Mouse (Mus musculus): Measurements from ENCODE around the gene Creb3.
"Not testable (repeated sequence)": the region's sequence is repeated elsewhere in the genome, so short reads cannot be mapped to it uniquely, and the experiment has no call there.

Creb3 gene

GRCm38 (mm10) chr4:43582241-43582640, 20.1 kb downstream of the Creb3 start:
- in situ Hi-C loops (cut with MboI, MseI) = no loop called here

DNA sequence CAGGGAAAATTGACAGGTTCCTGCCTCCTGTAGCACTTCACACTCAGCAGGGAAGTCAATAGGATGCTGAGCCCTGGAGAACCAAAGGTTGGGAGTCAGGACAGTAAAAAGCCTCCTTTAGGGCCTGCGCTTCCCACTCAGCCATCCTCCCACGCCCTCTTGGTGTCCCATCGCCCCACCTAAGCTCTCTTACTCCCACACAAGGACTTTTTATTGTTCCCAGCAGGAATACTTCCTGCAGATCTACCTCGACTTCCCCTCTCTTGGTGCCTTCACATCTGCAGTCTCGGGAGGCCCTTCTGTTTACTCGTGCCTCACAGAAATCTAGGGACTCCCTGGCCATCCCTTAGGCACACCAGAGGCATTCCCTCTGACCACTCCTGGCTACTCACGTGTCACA, 21.3 kb downstream of the Creb3 start:
- in situ Hi-C loops (cut with MboI, MseI) = no loop called here

- in situ Hi-C loops (cut with MboI, MseI) = no loop called here
Observed at GRCm38 (mm10) chr4:43584444-43585416, 22.6 kb downstream of the Creb3 start, which contains the start of gene Msmp. TSS of gene Msmp (minus strand) at chr4:43584494.

DNA sequence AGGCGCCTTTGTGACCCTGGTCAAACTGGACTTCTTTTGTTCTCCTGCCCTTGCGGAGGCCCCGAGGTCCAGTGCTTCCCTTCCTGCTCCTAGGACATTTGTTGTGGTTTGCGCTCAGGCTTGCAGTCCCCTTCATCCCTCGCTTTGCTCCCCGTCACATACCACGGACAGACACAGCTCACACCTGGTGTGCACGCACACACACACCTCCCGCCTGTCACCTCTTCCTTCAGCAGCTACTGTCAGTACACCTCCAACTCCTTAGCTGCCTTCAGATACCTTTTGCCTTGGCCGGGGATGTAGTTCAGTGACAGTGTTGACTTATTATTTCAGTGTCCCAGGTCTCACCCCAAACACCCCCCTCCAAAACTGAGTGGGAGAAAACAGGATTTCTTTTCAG, 23.6 kb downstream of the Creb3 start:
- in situ Hi-C loops (cut with MboI, MseI) = no loop called here

DNA sequence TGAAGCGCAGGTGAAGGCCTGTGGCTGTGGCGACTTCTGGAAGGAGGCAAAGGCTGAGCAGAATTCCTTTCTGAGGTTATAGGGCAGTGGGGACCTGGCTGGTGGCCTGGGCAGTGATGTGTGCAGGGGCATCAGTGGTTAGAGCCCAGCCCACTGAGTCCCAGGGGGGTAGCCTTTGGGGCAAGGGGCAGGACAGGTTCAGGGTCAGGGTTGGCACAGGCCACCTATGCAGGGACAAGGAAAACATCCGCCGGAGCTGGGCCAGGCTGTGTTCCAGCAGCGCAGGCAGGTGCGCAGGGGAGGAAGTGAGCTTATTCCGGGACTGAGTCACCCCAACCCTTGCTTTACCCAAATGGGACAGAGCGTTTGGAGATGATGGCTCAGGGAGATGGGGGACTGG, 24.3 kb downstream of the Creb3 start:
- in situ Hi-C loops (cut with MboI, MseI) = no loop called here

GRCm38 (mm10) chr4:43587681-43588080, 25.5 kb downstream of the Creb3 start:
- in situ Hi-C loops (cut with MboI, MseI) = no loop called here

DNA sequence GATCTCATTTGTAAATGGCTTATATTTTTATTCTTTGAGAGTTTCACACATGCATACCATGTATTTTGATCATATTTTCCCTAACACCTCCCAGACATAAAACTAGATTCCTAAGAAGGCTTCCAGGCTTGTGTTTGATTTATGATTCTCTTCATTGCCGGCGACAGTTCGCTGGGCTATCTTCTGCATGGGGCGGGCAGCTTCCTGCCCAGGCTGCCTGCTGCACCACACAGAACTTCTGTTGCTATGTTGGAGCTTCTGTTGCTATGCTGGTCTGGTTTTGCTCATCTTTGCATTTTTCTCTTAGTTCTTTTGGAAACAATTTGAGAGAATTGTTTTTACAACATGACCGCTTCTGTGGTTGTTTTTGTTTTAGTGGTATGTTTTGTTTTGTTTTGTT, 29.4 kb downstream of the Creb3 start:
- in situ Hi-C loops (cut with MboI, MseI) = no loop called here

- in situ Hi-C loops (cut with MboI, MseI) = no loop called here
Observed at GRCm38 (mm10) chr4:43591961-43592360, 29.8 kb downstream of the Creb3 start.

- in situ Hi-C loops (cut with MboI, MseI) = no loop called here
Observed at GRCm38 (mm10) chr4:43593453-43593852, 31.3 kb downstream of the Creb3 start.

DNA sequence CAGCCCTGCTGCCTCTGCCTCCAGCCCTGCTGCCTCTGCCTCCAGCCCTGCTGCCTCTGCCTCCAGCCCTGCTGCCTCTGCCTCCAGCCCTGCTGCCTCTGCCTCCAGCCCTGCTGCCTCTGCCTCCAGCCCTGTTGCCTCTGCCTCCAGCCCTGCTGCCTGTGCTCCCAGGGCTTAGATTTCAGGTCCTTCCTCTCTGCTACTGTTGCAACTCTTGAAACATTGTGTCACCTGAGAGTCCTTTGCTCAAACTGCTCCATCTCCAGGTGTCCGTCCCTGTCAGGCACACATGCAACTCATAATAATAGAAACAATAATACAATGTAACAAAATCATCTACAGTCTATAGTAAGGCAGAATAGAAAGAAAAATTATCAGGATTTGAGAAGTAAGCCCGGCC, 34.5 kb downstream of the Creb3 start:
- in situ Hi-C loops (cut with MboI, MseI) = not testable (repeated sequence)

- in situ Hi-C loops (cut with MboI, MseI) = no loop called here
Observed at GRCm38 (mm10) chr4:43598200-43598599, 36.1 kb downstream of the Creb3 start.

DNA sequence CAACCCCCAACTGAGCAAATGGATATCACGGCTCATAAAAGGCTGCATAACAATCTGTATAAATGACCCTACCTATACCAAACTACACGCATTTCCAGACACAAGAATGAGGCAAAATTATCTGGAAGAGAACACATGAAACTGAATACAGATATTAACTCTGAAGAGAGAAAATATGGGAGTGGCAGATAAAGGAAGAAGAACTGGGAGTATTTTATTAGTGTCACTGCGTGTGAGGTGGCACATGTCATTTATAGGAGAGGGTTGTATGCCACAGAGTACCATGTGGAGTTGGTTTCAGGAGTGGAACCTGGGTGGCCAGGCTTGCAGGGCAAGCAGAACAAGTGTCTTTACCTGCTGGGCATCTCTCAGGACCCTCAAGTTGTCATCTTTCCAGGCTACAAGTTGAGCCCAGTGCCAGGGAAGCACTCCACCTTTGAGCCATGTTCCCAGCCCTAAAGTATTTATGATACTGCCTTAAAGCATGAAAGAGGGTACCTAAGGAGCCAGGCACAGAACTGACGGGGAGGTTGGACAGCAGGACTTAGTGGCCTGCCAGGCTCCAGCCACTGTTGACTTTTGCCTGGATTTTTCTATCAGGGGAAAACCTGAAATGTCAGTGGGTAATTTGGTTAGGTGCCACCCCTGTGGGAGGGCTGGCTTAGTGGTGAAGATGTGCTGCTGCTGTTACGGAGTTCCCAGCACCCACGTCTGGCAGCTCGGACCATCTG, 36.7 kb downstream of the Creb3 start:
- in situ Hi-C loops (cut with MboI, MseI) = no loop called here

DNA sequence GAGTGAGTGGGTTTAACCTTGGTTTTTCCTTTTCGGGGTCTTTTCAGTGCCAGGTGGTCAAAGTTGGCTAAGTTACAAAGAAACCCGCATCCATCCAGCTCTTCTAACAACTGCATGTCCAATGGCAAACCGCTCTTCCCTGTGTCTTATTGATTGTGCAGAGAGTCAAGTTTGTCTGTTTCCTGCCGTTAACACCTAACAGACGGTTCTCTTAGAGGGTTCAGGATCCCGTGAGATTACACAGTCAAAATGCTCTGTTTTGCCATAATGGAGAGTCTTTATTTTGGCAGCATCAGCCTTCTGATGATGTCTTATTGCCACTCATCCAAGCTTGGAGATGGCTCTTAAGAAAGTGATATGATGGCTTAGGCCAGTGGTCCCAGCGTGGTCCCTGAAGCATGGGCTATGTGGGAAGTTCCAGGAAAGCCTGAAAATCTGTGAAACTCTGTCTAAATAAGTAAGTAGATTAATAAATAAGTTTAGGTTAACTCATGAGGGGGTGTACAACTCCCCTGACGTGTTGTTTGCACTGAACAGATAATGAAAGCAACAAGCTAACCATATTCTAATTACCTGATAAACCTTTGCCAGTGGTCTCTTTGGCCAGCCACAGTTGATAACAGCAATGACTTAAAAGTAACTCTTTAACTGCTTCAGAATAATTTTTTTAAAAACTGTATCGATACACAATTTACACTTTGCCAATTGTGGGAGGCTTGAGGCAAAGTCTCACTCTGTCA, 38.2 kb downstream of the Creb3 start:
- in situ Hi-C loops (cut with MboI, MseI) = no loop called here

DNA sequence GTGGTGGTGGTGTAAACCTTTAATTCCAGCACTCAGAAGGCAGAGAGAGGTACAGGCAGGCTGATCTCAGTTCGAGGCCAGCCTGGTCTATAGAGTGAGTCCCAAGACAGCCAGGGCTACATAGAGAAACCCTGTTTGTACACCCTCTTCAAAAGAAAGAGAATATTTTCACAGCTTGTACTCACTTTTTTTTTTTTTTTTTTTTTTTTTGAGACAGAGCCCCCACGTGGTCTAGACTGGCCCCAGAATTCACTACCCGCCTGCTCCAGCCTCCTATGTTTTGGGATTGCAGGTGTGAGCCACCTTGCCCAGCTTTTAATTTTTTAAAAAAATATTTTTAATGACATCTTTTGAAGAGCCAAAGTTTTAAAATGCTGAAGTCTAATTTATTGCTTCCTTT, 42.0 kb downstream of the Creb3 start:
- in situ Hi-C loops (cut with MboI, MseI) = no loop called here

DNA sequence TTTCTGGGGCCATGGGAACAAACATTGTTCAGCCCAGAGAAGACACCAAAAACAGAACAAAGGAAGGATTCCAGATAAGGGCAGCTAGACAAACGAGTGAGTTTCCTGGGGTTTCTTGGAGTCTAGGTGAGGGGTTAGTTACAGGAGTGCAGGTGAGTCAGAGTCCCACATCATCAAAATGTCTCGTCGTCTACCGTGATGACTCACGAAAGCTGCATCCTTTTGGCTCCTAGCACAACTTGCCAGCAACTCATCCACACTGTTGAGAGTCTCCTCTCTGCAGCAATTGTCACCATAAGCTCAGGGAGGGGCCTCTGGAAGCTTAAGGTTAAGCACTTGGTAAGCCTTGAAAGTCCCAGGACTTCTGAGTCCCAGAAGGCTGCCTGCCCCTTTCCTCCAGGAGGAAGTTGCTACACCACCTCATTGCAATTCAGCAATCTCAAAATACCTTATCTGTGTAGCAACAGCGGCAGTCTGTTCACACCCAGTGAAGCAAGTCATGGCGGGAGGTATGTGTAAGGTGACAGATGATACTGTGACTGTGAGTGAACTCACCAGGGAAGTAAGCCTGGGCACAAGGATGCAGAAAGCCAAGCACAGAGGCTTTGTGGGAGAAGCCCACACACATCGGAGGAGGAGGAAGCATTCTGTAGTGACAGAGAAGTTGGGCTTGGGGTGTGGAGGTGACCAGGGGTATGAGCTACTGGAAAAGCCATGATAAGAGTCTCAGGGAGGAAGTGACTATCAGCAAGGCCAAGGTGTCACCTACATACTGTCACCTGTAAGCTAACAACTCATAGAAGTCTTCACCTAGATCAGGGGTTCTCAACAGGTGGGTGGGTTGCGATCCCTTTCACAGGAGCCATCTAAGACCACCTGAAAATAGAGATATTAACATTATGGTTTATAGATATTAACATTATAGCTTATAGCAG, 42.9 kb downstream of the Creb3 start:
- in situ Hi-C loops (cut with MboI, MseI) = no loop called here

DNA sequence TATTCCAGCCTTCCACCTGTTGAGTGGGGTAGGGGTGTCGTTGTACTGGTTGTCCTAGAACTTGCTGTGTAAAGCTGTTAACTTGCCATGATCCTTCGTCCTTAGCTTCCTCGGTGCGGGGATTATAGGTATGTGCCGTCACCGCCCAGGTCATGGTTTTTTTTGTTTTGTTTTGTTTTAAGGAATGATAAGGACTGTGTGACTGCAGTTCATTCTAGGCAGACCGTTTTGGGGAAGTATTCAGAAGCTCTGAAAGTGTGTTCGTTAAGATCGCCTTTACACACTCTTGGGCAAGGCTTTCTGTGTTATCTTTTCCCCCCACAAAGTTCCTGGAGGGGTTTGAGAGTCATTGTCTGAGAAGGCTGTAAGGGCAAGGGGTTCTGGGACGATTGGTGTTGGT, 50.4 kb downstream of the Creb3 start:
- in situ Hi-C loops (cut with MboI, MseI) = no loop called here

GRCm38 (mm10) chr4:43613060-43613730, 51.1 kb downstream of the Creb3 start:
- in situ Hi-C loops (cut with MboI, MseI) = no loop called here

All from regulatory T cell (primary cell).